Mouse (Mus musculus): ENCODE data around the gene Smad6.

DNA sequence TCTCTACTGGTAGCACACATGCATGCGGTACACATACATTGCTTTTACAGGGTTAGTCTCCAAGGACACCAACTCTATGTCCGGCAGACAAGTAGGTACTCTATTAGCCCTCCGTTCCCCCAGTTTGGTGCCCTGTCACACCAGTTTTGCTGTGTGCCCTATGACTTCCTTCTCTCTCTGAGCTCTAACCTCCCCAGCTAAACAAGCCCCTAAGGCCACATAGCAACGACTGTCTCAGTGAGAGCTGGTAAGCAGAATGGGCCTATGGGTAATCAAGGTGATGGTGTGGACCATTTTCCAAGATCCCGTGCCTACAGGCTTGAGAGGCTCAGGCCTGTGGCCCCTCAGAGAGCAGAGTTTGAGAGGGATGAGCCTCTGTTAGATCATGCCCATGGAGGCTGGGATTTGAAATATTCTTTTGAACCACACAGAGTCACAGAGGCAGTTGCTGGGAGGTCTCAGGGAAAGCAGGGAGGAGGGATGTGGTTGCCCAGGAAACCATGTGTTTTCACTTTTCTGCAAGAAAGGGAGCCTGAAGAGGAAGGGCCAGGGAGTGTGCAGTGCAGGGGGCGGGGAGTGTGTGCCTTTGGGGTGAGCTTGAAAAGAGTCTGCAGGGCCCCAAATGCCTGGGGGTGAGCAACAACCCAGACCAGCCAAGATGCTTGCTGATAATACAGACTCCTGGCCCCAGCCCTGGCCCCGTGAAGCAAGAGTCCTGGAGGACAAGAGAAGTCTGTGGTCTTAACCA, 36.2 kb upstream of the Smad6 start:
- TF ChIP-seq CTCF (IDR thresholded peaks at IDR 0.05; ENCODE audit: low read depth) (no peak), EP300 (IDR thresholded peaks at IDR 0.05; ENCODE audit: low read depth) (no peak)
